Mouse (Mus musculus) splenic B cell, adult 2 months (primary cell): Measurements from ENCODE around the gene Vangl1.

Experiments used
- DNase-seq: peaks from one replicate; pipeline ENCODE4 v3.0.0-alpha.2; 2011; ENCODE audit warnings: low read depth, low spot score
- H3K27me3 ChIP-seq: 2 replicates; pipeline ENCODE4 v1.6.1; 2012; ENCODE audit warnings: mild to moderate bottlenecking, low read length, moderate library complexity, mixed read lengths; ENCODE audit not compliant: control insufficient read depth, poor library complexity, insufficient read depth, severe bottlenecking
- H3K36me3 ChIP-seq: 2 replicates; pipeline ENCODE4 v1.6.1; 2012; ENCODE audit warnings: mild to moderate bottlenecking, low read length, moderate library complexity, mixed read lengths; ENCODE audit not compliant: control insufficient read depth, poor library complexity, insufficient read depth, severe bottlenecking

The Vangl1 gene

GRCm38 (mm10) chr3:102128242-102128641, 76.3 kb downstream of the Vangl1 start:
- no peak for DNase-seq
- H3K36me3 ChIP-seq = no peaks in the 10 kb centered on the region
- H3K27me3 ChIP-seq = no peaks in the 10 kb centered on the region

- no peaks in the 10 kb centered on the region for H3K36me3 ChIP-seq
- no peak for DNase-seq
These were observed 77.4 kb downstream of the Vangl1 start for GRCm38 (mm10) chr3:102127114-102127513.

GRCm38 (mm10) chr3:102125546-102125945, 78.9 kb downstream of the Vangl1 start:
- Histone ChIP-seq H3K36me3 (no peaks in the 10 kb centered on the region), H3K27me3 (no peaks in the 10 kb centered on the region)
- DNase-seq = no peak

More at GRCm38 (mm10) chr3:102127114-102127513, 77.4 kb downstream of the Vangl1 start:
- H3K27me3 ChIP-seq = no peaks in the 10 kb centered on the region

- Histone ChIP-seq H3K36me3 (no peaks in the 10 kb centered on the region), H3K27me3 (no peaks in the 10 kb centered on the region)
- no peak for DNase-seq
These were observed 80.8 kb downstream of the Vangl1 start for GRCm38 (mm10) chr3:102123654-102124053.

GRCm38 (mm10) chr3:102122046-102122445, 82.4 kb downstream of the Vangl1 start:
- Histone ChIP-seq H3K27me3 (no peaks in the 10 kb centered on the region), H3K36me3 (no peaks in the 10 kb centered on the region)
- DNase-seq = no peak

GRCm38 (mm10) chr3:102120947-102121346, 83.5 kb downstream of the Vangl1 start:
- Histone ChIP-seq H3K36me3 (no peaks in the 10 kb centered on the region), H3K27me3 (no peaks in the 10 kb centered on the region)
- no peak for DNase-seq

- Histone ChIP-seq H3K27me3 (no peaks in the 10 kb centered on the region), H3K36me3 (no peaks in the 10 kb centered on the region)
- no peak for DNase-seq
These were observed 92.4 kb downstream of the Vangl1 start for GRCm38 (mm10) chr3:102111979-102112599.

GRCm38 (mm10) chr3:102108201-102108600, 96.3 kb downstream of the Vangl1 start:
- DNase-seq = no peak
- Histone ChIP-seq H3K36me3 (no peaks in the 10 kb centered on the region), H3K27me3 (no peaks in the 10 kb centered on the region)

- Histone ChIP-seq H3K27me3 (no peaks in the 10 kb centered on the region), H3K36me3 (no peaks in the 10 kb centered on the region)
- no peak for DNase-seq
These were observed 100.5 kb downstream of the Vangl1 start for GRCm38 (mm10) chr3:102103811-102104565.
